Mouse (Mus musculus): Measurements from ENCODE around the gene Vasn.

- no peak for TF ChIP-seq ZNF384 (IDR thresholded peaks at IDR 0.05; ENCODE audit: low read depth, low read length)
- no peak for TF ChIP-seq MAFK (IDR thresholded peaks at IDR 0.05; ENCODE audit: insufficient read depth, low read depth, low read length)
- TF ChIP-seq ZC3H11A (IDR thresholded peaks at IDR 0.05; ENCODE audit: borderline replicate concordance, low read depth, low read length), result no peak
- no peak for TF ChIP-seq CHD2 (IDR thresholded peaks at IDR 0.05; ENCODE audit: low read depth, low read length)
- TF ChIP-seq HCFC1 (IDR thresholded peaks at IDR 0.05; ENCODE audit: borderline replicate concordance, insufficient read depth, low read length), result no peak
Measured at GRCm38 (mm10) chr16:4649692-4650091, 10.0 kb downstream of the Vasn start.

Data from ES-E14 (cell line).